9 mouse cellular contexts compared by ENCODE assay signal in the genomic region with DNA sequence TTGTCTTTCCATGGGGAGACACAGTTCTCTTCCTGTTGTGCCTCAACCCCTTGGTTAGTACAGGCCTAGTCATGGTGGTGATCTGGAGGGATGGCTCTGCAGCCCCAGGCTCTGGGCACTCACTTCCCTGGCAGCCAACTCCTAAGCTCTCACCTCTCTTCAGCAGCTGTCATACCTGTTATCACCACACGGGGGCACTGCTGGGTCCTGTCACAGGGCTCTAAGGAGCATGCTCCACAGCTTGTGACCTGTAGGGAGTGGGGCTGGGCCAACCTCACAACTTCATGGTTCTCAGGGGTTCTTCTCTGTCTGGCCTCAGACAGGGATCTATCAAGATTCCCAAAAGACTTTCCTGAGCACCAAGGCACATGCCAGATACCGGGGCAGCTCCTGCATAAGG. TPM values are rescaled to one million over a fixed set of nuclear protein-coding genes. Genes with fewer than 3 reads are reported as not detected.
DNase-seq lines count a peak whose midpoint lies in the region; ATAC-seq and TF ChIP-seq lines count a peak whose summit lies in the region.
"Had no signal": no experiment of that assay in that cellular context is flagged by ENCODE, and none has a peak within 500 bp of the region (broad histone marks: within the 10 kb centered on the region; RNA-seq: fewer than 3 reads in every experiment).

No protein-coding gene starts in this region.

- no peak overlapping the region for H3K27ac ChIP-seq in lung, embryonic 14.5 days (ENCODE audit: low read depth)
- H3K27ac ChIP-seq: limb, embryonic 15.5 days had no signal

- peak; percentile 57 for DNase-seq in 3134 (ENCODE audit: extremely low read depth, insufficient read length, low spot score)
- DNase-seq in c-Kit-positive CD71-positive TER-119-positive erythroid progenitor cells, embryonic 14.5 days (ENCODE audit: low spot score): peak; percentile 82
- DNase-seq in frontal cortex, postnatal 36 days (ENCODE audit: low spot score in 2 of 2): peak; percentile 83 to 90
- DNase-seq in kidney, postnatal 36 days: peak; percentile 87 to 95
- DNase-seq in lung, embryonic 14.5 days: peak; percentile 92
- peak; percentile 90 for DNase-seq in right cerebral cortex, postnatal 14 days
- DNase-seq in yolk sac, embryonic 10.5 days (ENCODE audit: low spot score): peak; percentile 71

- WGBS in lung, embryonic 14.5 days: 16% methylated on average over 2 of the region's 2 CpGs

- no peak for ATAC-seq in lung, embryonic 14.5 days (ENCODE audit: insufficient read depth)

- peaks cover 24% of the 10 kb centered on the region for H3K4me1 ChIP-seq in E14TG2a.4 (replicated peaks; ENCODE audit: low read depth, low read length)
- H3K4me1 ChIP-seq in lung, embryonic 14.5 days (ENCODE audit: insufficient read depth): peaks cover 5% of the 10 kb centered on the region; the same call in 1 of the 2 replicates

- H3K9ac ChIP-seq in lung, embryonic 14.5 days: no peak overlapping the region
- H3K9ac ChIP-seq: limb, embryonic 15.5 days had no signal

- peaks cover 34% of the 10 kb centered on the region for H3K36me3 ChIP-seq in E14TG2a.4 (ENCODE audit: insufficient read depth, low read length)
- H3K36me3 ChIP-seq in lung, embryonic 14.5 days (ENCODE audit: insufficient read depth): peaks cover 17% of the 10 kb centered on the region

- TF ChIP-seq CTCF in E14TG2a.4 (conservative IDR thresholded peaks at IDR 0.05; ENCODE audit: low read length): peak; percentile 38
- TF ChIP-seq CTCF in lung, embryonic 14.5 days (IDR thresholded peaks at IDR 0.05; ENCODE audit: low read depth): peak; percentile 97

- H3K9me3 ChIP-seq in E14TG2a.4 (ENCODE audit: low read length): no peaks in the 10 kb centered on the region
- H3K9me3 ChIP-seq in lung, embryonic 14.5 days (ENCODE audit: low read depth, low read length): no peaks in the 10 kb centered on the region
- H3K9me3 ChIP-seq: limb, embryonic 15.5 days had no signal

- no peak overlapping the region for H3K4me3 ChIP-seq in E14TG2a.4 (replicated peaks; ENCODE audit: low read length)
- no peak overlapping the region for H3K4me3 ChIP-seq in lung, embryonic 14.5 days (ENCODE audit: low read depth, low read length)
- H3K4me3 ChIP-seq: limb, embryonic 15.5 days had no signal

- H3K4me2 ChIP-seq in lung, embryonic 14.5 days: no peak overlapping the region
- H3K4me2 ChIP-seq: limb, embryonic 15.5 days had no signal

- no peaks in the 10 kb centered on the region for H3K27me3 ChIP-seq in E14TG2a.4 (ENCODE audit: insufficient read depth, low read length)
- H3K27me3 ChIP-seq in lung, embryonic 14.5 days (ENCODE audit: insufficient read depth, low read length): no peaks in the 10 kb centered on the region
- H3K27me3 ChIP-seq: limb, embryonic 15.5 days had no signal

RNA-seq across cellular contexts. Expression of gene Mslnl, which starts 3.8 kb away (rescaled TPM):
- 0.24 and 0.31 TPM in 2 replicates for polyA plus RNA-seq in lung, embryonic 14.5 days (2014; fragmentation: Nextera tagmentation; extraction: Ambion mirVana)

RNA-seq across cellular contexts. Expression of gene Rpusd1, which starts 4.6 kb away (rescaled TPM):
- polyA plus RNA-seq in lung, embryonic 14.5 days (2014; fragmentation: Nextera tagmentation; extraction: Ambion mirVana): 22.1 and 22.6 TPM in 2 replicates

RNA-seq across cellular contexts. Expression of gene Chtf18, which starts 4.9 kb away (rescaled TPM):
- 27.1 and 32.3 TPM in 2 replicates for polyA plus RNA-seq in lung, embryonic 14.5 days (2014; fragmentation: Nextera tagmentation; extraction: Ambion mirVana)

RNA-seq across cellular contexts. Expression of gene Gng13, which starts 15.1 kb away (rescaled TPM):
- polyA plus RNA-seq in lung, embryonic 14.5 days (2014; fragmentation: Nextera tagmentation; extraction: Ambion mirVana): 1.3 and 1.4 TPM in 2 replicates

RNA-seq across cellular contexts. Expression of gene Msln, which starts 22.1 kb away (rescaled TPM):
- 1.8 and 4.6 TPM in 2 replicates for polyA plus RNA-seq in lung, embryonic 14.5 days (2014; fragmentation: Nextera tagmentation; extraction: Ambion mirVana)
